In the genomic region with DNA sequence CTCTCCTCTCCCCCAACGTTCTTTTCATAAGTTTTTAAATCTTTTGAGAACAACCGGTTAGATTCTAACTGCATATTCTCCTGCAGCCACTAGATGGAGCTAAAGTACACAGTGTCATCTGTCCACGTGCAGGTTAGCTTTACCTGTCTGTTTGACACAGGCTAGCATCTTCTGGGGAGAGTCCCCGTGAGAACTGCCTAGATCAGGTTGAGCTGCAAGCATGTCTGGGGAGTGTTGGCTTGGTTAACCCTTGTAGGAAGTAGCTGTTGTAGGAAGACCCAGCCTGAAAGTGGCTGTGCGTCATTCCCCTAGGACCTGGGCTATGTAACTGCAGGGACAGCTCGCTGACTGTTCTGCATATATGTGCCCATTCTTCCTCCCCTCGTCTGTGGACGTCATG, we compare ENCODE assay signal across 8 mouse cellular contexts.
DNase-seq lines count a peak whose midpoint lies in the region; ATAC-seq and TF ChIP-seq lines count a peak whose summit lies in the region.

No protein-coding gene starts in this region.

- no peaks in the 10 kb centered on the region for H3K27me3 ChIP-seq in C2C12 (ENCODE audit: control insufficient read depth, insufficient read depth, insufficient read length)

- intact Hi-C loops in left cerebral cortex, postnatal 25 days (cut with DNase I): loop anchor here (1.0 kb wide), 1 partner anchor 371 kb away; no protein-coding TSS in a partner anchor

- peak; percentile 68; the same call in 1 of the 2 replicates for ATAC-seq in erythroid progenitor cell, adult 5-6 weeks (replicated peaks; ENCODE audit: low FRiP score, poor library complexity, severe bottlenecking)

- no peaks in the 10 kb centered on the region for H3K36me3 ChIP-seq in C2C12 (ENCODE audit: control insufficient read depth, insufficient read depth)

- DNase-seq in heart, adult 18-20 months: peak; percentile 10 to 56
- DNase-seq in heart, postnatal 4 days: no peak
- peak; percentile 44 to 47 for DNase-seq in left cerebral cortex, postnatal 25 days (ENCODE audit: low spot score in 2 of 2)
- DNase-seq in neural tube, embryonic 10.5 days (ENCODE audit: extremely low spot score, low spot score): peak; percentile 40
- DNase-seq in urinary bladder, adult 2 months (ENCODE audit: low spot score): no peak

- H3K79me3 ChIP-seq in C2C12 (ENCODE audit: low read depth): no peaks in the 10 kb centered on the region

- TF ChIP-seq CTCF in C2C12 (IDR thresholded peaks at IDR 0.05; ENCODE audit: control insufficient read depth, insufficient read depth, insufficient read length): peak; percentile 27
- TF ChIP-seq CTCF in bone marrow macrophage, adult 2 months (IDR thresholded peaks at IDR 0.05; ENCODE audit: low read depth, low read length): peak; percentile 89

- no peak for TF ChIP-seq POLR2A in bone marrow macrophage, adult 2 months (IDR thresholded peaks at IDR 0.05; ENCODE audit: borderline replicate concordance, low read depth, low read length)

- H3K4me3 ChIP-seq in C2C12 (ENCODE audit: insufficient read depth, poor library complexity, severe bottlenecking): no peak overlapping the region
- H3K4me3 ChIP-seq in bone marrow macrophage, adult 2 months (ENCODE audit: insufficient read depth, low read length): no peak overlapping the region

- no peak overlapping the region for H3K27ac ChIP-seq in bone marrow macrophage, adult 2 months (ENCODE audit: insufficient read depth, low read depth, low read length)

- H3K4me1 ChIP-seq in bone marrow macrophage, adult 2 months (ENCODE audit: control insufficient read depth, insufficient read depth, low read length): peaks cover 5% of the 10 kb centered on the region

- no peak overlapping the region for H3ac ChIP-seq in C2C12 (ENCODE audit: control insufficient read depth, insufficient read length, low read depth)

- no peaks in the 10 kb centered on the region for H3K79me2 ChIP-seq in C2C12 (ENCODE audit: control insufficient read depth, insufficient read depth)

TF ChIP-seq in C2C12, 6 proteins besides CTCF, POLR2A, EP300 and RAD21:
- peak; percentile 16 for TF ChIP-seq MAX (IDR thresholded peaks at IDR 0.05)
- no peak for TF ChIP-seq CEBPB (IDR thresholded peaks at IDR 0.05; ENCODE audit: low read depth)
- TF ChIP-seq USF1 (IDR thresholded peaks at IDR 0.05; ENCODE audit: low read depth): peak; percentile 46

Comparison
In these comparisons a context has a peak if more than half of its experiments do, and no peak if none do; other contexts are left out.
1. DNase-seq: peak in heart, adult 18-20 months (2 of 2), left cerebral cortex, postnatal 25 days (2 of 2) and neural tube, embryonic 10.5 days (single experiment); none in heart, postnatal 4 days (single experiment) and urinary bladder, adult 2 months (single experiment).